Mouse (Mus musculus) lung, postnatal 25 days (tissue): Measurements from ENCODE around the gene Ephb2.

Experiments used
- DNase-seq: peaks from one replicate; pipeline ENCODE4 v3.0.0; 2022; ENCODE audit warnings: low spot score

Ephb2 gene

DNA sequence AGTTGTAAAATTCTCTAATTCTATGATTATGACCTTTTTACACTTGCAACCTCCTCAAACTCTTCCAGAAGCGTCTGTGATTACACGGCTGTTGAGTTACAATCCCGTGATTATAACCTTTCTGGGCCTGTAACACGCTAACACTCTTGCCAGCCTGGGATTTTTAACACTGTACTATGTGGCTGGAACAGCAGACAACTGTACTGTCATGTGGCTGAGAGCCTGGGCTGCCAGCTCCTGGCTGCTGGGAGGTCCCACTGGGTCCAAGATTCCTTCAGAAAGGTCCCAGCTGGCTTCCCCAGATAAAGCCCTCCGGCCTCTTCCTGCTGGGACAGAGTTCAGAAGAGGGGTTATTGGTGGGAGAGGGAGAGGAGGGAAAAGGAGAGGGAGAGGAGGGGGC is 104.0 kb downstream of the Ephb2 start:
- no peak for DNase-seq

- no peak for DNase-seq
These were observed 104.7 kb downstream of the Ephb2 start for GRCm38 (mm10) chr4:136731008-136731609.

- no peak for DNase-seq
These were observed 105.3 kb downstream of the Ephb2 start for GRCm38 (mm10) chr4:136730501-136730900.

DNA sequence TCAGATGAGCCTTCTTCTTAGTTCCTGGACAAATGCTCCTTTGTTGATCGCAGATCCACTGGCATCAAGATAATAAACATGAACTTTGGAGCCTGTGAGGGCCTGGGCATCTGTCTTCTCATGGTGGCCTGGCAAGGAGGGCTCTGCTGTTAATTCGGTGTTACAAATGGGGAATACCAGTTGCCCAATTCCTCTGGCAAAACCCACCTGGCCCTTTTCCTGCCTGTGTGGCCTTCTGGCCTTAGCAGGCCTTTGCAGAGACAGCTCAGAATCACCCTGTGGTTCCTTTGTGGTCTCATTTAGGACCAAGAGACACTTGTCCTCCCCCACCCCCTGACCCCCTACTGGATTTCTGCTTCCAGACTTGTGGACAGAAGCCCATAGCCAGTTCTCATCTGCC is 106.2 kb downstream of the Ephb2 start:
- DNase-seq: no peak

GRCm38 (mm10) chr4:136726941-136727340 is 108.8 kb downstream of the Ephb2 start:
- no peak for DNase-seq

DNA sequence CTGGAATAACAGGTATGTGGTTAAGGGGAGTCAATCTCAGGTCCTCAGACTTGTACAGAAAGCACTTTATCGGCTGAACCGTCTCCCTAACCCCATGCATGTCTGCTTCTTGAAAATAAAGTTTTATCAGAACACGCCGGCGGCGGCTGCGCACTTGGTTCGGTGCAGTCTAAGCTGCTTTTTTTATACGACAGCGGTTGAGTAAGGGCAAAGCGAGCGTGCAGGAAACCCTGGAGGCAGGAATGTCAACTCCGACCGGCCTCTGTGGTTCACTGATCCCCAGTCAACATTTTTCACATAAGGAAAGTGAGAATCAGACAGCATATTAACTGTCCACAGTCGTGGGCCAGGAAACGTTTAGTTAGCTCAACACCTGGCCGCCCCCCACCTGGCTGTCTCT is 111.1 kb downstream of the Ephb2 start:
- DNase-seq: no peak

DNA sequence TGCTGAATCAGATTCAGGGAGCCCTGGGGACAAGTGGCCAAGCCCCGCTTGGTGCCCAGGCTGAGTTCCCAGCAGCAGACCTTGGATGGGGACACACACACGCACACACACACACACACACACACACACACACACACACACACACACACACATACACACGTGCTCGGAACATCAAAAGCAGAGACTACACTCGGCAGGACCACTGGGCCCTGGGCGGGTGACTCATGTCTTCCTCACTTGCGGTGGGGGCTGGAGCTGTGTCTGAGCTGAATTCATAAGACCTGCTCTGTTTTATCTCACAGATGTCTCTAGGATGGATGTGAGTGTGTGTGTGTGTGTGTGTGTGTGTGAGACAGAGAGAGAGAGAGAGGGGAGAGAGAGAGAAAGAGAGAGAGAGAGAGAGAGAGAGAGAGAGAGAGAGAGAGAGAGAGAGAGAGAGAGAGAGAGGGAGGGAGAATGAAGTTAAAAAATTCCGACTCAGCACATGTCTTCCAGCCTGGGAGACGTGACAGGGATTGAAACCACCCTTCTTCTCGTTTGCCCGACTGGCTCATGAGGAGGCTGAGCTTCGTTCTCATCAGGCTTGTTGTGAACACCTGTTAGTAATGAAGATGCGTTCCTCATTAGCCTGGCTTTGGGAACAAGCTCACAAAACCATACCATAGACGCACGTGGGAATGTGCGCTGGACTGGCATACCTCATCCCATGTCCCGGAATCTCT is 113.3 kb downstream of the Ephb2 start:
- DNase-seq: no peak

DNA sequence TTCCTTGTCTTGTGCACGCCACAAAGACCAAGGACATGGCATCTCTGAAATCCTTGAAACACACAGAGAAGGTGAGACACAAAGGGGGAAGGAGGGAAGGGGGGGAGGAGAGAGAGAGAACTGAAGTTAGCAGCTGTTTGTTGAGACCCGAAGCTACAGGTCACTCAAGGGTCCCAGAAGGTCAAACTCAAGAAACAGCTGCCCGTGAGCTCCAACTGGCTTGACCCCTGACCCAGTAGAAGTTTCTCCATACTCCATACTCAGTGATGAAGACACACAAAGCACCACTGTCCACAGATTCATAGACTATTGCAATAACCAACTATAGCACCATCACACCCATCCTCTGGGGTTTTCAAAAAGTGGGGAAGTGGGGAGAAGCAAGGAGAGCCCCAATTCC is 113.9 kb downstream of the Ephb2 start:
- DNase-seq: no peak

- DNase-seq: no peak
These were observed 115.8 kb downstream of the Ephb2 start for GRCm38 (mm10) chr4:136720025-136720424.

DNA sequence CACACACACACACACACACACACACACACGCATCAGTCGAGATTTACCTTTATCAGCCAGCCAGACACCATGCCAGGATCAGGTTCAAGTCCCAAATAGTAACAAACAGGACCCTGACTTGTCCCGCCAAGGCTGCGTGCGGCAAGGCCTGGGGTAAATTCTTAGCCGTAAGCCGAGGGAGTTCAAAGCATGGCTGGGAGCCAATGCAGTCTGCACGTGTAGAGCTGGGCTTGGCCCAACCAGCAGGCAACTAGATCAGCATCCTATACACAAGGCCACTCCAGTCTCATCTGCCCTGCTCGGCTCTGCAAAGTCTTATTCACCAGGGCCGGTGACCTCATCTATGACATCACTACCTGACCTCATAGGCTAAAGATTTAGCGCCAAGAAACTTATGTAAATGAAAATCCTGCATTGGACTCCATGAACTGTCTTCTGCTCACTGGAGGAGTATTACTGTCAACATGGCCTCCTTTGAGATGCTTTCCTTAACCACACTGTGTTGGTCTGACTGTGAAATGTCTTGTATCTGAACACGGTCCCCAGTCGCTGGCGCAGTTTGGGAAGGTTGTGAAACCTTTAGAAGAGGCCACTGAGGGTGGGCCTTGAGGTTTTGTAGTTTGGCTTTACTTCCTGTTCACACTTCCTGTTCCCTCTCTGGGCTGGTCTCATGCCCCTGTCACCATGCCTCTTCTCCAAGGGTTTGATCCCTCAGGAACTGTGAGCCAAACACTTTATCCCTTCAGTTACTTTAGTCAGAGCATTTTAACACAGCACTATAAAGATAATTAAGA is 117.4 kb downstream of the Ephb2 start:
- no peak for DNase-seq

- DNase-seq: no peak
These were observed 119.2 kb downstream of the Ephb2 start for GRCm38 (mm10) chr4:136716561-136716972.

DNA sequence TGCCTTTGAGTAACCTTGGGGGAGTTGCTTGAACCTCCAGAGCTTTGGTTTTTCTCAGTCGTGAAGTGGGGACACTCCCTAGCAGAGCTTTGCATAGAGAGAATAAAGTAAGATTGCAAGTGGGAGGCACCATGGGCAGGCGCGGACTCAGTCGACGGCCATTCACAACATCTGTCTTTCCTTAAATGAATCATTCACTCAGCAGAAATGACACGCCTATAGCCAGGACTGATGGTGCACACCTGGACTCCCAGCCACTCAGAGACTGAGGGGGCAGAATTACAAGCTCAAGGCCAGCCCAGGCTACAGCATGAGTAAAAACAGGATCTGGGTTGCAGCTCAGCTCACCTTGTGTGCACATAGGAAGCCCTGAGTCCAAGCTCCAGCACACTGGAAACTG is 121.3 kb downstream of the Ephb2 start:
- DNase-seq: no peak

GRCm38 (mm10) chr4:136713889-136714288 is 121.9 kb downstream of the Ephb2 start:
- DNase-seq: no peak

- DNase-seq: no peak
These were observed 122.4 kb downstream of the Ephb2 start for GRCm38 (mm10) chr4:136713431-136713830.

- peak; percentile 59 for DNase-seq
These were observed 123.6 kb downstream of the Ephb2 start for GRCm38 (mm10) chr4:136711985-136712768.

DNA sequence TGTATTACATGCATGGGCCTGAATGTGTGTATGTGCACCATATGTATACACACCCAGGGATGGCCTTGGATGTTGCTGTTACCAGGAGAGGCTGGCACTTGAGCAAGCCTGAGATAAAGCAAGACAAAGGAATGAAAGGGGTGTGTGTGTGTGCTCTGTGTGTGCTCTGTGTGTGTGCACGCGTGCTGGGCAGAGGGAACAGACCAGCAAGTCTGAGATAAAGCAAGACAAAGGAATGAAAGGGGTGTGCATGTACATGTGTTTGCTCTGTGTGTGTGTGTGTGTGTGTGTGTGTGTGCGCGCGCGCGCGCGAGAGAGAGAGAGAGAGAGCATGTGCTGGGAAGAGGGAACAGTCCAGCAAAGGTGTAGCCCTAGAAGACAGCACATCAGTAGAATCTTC is 125.4 kb downstream of the Ephb2 start:
- no peak for DNase-seq

- DNase-seq: no peak
These were observed 126.8 kb downstream of the Ephb2 start for GRCm38 (mm10) chr4:136708956-136709355.

DNA sequence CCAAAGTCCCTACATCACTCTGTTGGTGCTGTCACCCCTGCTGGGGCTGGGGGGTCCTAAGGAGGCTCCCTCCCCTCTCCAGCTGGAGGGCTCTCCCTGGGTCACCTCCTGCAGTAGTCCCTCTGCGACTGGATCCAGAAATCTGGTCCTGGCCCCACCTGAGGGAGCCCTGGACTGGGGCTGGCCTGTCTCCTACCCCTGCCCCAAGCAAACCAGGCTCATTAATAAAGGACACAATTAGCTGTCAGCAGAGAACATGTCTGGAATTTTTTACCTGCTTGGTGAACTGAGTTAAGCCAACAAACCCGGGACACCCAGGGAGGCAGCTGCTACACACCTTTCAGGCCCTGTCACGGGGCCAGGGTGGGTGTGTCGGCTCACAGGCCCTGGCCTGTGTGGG is 129.1 kb downstream of the Ephb2 start:
- DNase-seq: no peak

- no peak for DNase-seq
These were observed 130.7 kb downstream of the Ephb2 start for GRCm38 (mm10) chr4:136705091-136705490.

DNA sequence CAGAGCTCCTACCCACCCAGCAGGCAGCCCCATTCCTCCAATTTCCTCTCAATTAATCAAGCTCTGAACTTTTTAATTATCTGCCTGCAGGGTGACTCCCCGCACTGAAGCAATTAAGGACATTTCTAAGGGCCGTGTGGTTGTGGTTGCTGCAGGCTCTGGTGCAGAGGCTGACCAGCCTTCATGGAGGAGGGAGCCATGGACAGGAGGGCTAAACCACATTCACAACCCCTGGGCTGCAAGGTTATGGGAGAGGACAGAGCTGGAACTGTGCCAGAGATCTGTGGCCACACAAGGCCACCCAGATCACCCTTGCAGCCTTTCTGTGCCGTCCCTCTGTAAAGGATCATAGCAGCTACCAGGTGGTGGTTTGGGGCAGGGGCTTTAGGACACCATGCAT is 131.2 kb downstream of the Ephb2 start:
- no peak for DNase-seq

- DNase-seq: no peak
These were observed 132.4 kb downstream of the Ephb2 start for GRCm38 (mm10) chr4:136703351-136703750.

GRCm38 (mm10) chr4:136702456-136702855 is 133.3 kb downstream of the Ephb2 start:
- no peak for DNase-seq
